In the genomic region with DNA sequence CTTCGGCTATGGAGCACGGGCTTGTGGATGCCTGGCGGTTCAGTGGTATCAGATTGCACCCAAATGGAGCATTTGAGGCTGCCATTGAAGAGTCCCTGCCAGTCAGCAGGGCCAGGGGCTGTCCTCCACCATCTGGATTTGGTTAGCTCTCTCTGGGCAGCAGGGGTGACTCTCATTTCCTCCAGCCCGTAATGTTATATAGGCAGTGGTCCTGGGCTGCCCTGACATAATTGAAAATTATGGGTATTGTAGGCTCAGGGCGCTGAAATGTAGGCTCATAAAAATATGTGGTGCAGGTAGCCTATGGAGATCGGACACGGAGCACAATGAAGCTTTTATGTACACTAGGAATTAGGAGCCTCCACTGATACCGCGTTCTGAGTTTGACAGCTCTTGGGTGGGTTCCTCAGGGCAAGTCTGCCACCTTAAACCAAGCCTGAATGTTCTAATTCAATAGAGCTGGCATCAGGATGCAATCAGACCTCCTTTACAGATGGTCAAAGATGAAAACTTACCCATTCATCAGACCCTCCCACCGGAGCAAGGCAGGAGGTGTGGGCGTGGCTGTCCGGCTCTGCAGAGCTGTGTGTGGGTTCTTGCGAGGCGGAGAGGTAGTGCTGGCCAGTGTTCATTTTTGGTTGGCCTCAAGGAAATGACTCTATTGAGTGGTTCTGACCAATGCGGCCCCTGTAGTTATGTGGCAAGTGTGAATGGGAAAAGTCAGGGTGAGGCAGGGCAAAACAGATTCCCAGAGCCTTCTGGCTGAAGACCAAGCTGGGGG, we compare ENCODE assay signal across 14 mouse cellular contexts.
DNase-seq lines count a peak whose midpoint lies in the region; ATAC-seq and TF ChIP-seq lines count a peak whose summit lies in the region.
"Had no signal": no experiment of that assay in that cellular context is flagged by ENCODE, and none has a peak within 500 bp of the region (broad histone marks: within the 10 kb centered on the region; RNA-seq: fewer than 3 reads in every experiment).

No protein-coding gene starts in this region.

- TF ChIP-seq POLR2A in kidney, adult 2 months (IDR thresholded peaks at IDR 0.05; ENCODE audit: low read depth, low read length): no peak

- no peak for ATAC-seq in forebrain, embryonic 13.5 days
- ATAC-seq in kidney, embryonic 14.5 days (ENCODE audit: low FRiP score, low TSS enrichment): peak; percentile 88
- peak; percentile 78 for ATAC-seq in embryonic facial prominence, embryonic 14.5 days (ENCODE audit: low read depth)
- ATAC-seq: liver, postnatal 0 days had no signal

- 65% methylated on average over 15 of the region's 15 CpGs for WGBS in forebrain, embryonic 10.5 days
- 80% methylated on average over 15 of the region's 15 CpGs for WGBS in forebrain, embryonic 13.5 days
- whole genome bisulfite sequencing in kidney, embryonic 14.5 days: 21% methylated on average over 15 of the region's 15 CpGs
- WGBS in kidney, adult 2 months: 67% methylated on average over 15 of the region's 15 CpGs
- WGBS in embryonic facial prominence, embryonic 14.5 days: 28% methylated on average over 15 of the region's 15 CpGs

- H3K9me3 ChIP-seq in forebrain, embryonic 10.5 days: no peaks in the 10 kb centered on the region
- H3K9me3 ChIP-seq in forebrain, embryonic 13.5 days (replicated peaks): no peaks in the 10 kb centered on the region
- no peaks in the 10 kb centered on the region for H3K9me3 ChIP-seq in kidney, embryonic 14.5 days (ENCODE audit: control insufficient read depth, low read length)
- no peaks in the 10 kb centered on the region for H3K9me3 ChIP-seq in embryonic facial prominence, embryonic 14.5 days (ENCODE audit: control insufficient read depth, low read length)

- no peak overlapping the region for H3K9ac ChIP-seq in forebrain, embryonic 13.5 days
- H3K9ac ChIP-seq in kidney, embryonic 14.5 days (ENCODE audit: low read depth, low read length): no peak overlapping the region
- no peak overlapping the region for H3K9ac ChIP-seq in embryonic facial prominence, embryonic 14.5 days (ENCODE audit: low read depth, low read length)
- H3K9ac ChIP-seq: liver, postnatal 0 days had no signal

- peak overlapping the region; percentile 51 for H3K27ac ChIP-seq in forebrain, embryonic 10.5 days
- H3K27ac ChIP-seq in forebrain, embryonic 13.5 days: no peak overlapping the region
- H3K27ac ChIP-seq in kidney, embryonic 14.5 days (ENCODE audit: low read depth, low read length): no peak overlapping the region
- H3K27ac ChIP-seq in kidney, adult 2 months (ENCODE audit: insufficient read depth, low read depth, low read length): no peak overlapping the region
- H3K27ac ChIP-seq in embryonic facial prominence, embryonic 14.5 days (replicated peaks; ENCODE audit: low read depth, low read length): peak overlapping the region; percentile 61

- H3K27me3 ChIP-seq in forebrain, embryonic 10.5 days (ENCODE audit: poor library complexity, severe bottlenecking): no peaks in the 10 kb centered on the region
- no peaks in the 10 kb centered on the region for H3K27me3 ChIP-seq in forebrain, embryonic 13.5 days
- H3K27me3 ChIP-seq in kidney, embryonic 14.5 days (ENCODE audit: control insufficient read depth, insufficient read depth, low read length): peaks cover 3% of the 10 kb centered on the region; the same call in 1 of the 2 replicates
- no peaks in the 10 kb centered on the region for H3K27me3 ChIP-seq in kidney, adult 2 months (replicated peaks; ENCODE audit: control insufficient read depth, insufficient read depth, low read length)
- no peaks in the 10 kb centered on the region for H3K27me3 ChIP-seq in embryonic facial prominence, embryonic 14.5 days (replicated peaks; ENCODE audit: control insufficient read depth, insufficient read depth, low read length)

- H3K4me3 ChIP-seq in forebrain, embryonic 10.5 days: no peak overlapping the region
- no peak overlapping the region for H3K4me3 ChIP-seq in forebrain, embryonic 13.5 days
- no peak overlapping the region for H3K4me3 ChIP-seq in kidney, embryonic 14.5 days (ENCODE audit: low read length)
- H3K4me3 ChIP-seq in kidney, adult 2 months (ENCODE audit: insufficient read depth, low read depth, low read length): no peak overlapping the region
- no peak overlapping the region for H3K4me3 ChIP-seq in embryonic facial prominence, embryonic 14.5 days (ENCODE audit: low read depth, low read length)

- no peak for TF ChIP-seq CTCF in kidney, adult 2 months (conservative IDR thresholded peaks at IDR 0.05; ENCODE audit: insufficient read depth, insufficient read length, low read depth, low read length)

- peaks cover 52% of the 10 kb centered on the region for H3K4me1 ChIP-seq in forebrain, embryonic 10.5 days
- H3K4me1 ChIP-seq in forebrain, embryonic 13.5 days: peaks cover 6% of the 10 kb centered on the region; the same call in 1 of the 2 replicates
- H3K4me1 ChIP-seq in kidney, embryonic 14.5 days (ENCODE audit: control insufficient read depth, insufficient read depth, low read length): peaks cover 11% of the 10 kb centered on the region
- H3K4me1 ChIP-seq in kidney, adult 2 months (ENCODE audit: control insufficient read depth, insufficient read depth, low read length): no peaks in the 10 kb centered on the region
- H3K4me1 ChIP-seq in embryonic facial prominence, embryonic 14.5 days (ENCODE audit: control insufficient read depth, insufficient read depth, low read length): peaks cover 36% of the 10 kb centered on the region

- DNase-seq in forebrain, embryonic 10.5 days (ENCODE audit: extremely low spot score, low spot score): peak; percentile 37
- no peak for DNase-seq in kidney, adult 2 months
- DNase-seq in embryonic facial prominence, embryonic 14.5 days (ENCODE audit: low spot score): peak; percentile 86
- peak; percentile 85 for DNase-seq in mesoderm, embryonic 11.5 days (ENCODE audit: low read depth, low spot score)
- no peak for DNase-seq in thymus, postnatal 4 days
- no peak for DNase-seq in layer of hippocampus, postnatal 36 days
- DNase-seq: adrenal gland, postnatal 25 days; cerebellum, adult 2 months; gastrocnemius, postnatal 36 days; heart, postnatal 36 days; kidney, postnatal 4 days; liver, postnatal 0 days had no signal

- peaks cover 32% of the 10 kb centered on the region for H3K36me3 ChIP-seq in forebrain, embryonic 10.5 days (replicated peaks)
- peaks cover 9% of the 10 kb centered on the region for H3K36me3 ChIP-seq in forebrain, embryonic 13.5 days (ENCODE audit: poor library complexity, severe bottlenecking)
- peaks cover 12% of the 10 kb centered on the region; the same call in 1 of the 2 replicates for H3K36me3 ChIP-seq in kidney, embryonic 14.5 days (ENCODE audit: control insufficient read depth, insufficient read depth, low read length)
- H3K36me3 ChIP-seq in kidney, adult 2 months (ENCODE audit: control insufficient read depth, insufficient read depth, low read length): no peaks in the 10 kb centered on the region
- peaks cover 26% of the 10 kb centered on the region for H3K36me3 ChIP-seq in embryonic facial prominence, embryonic 14.5 days (ENCODE audit: control insufficient read depth, insufficient read depth, low read length)

- H3K4me2 ChIP-seq in forebrain, embryonic 13.5 days: no peak overlapping the region
- H3K4me2 ChIP-seq in kidney, embryonic 14.5 days (replicated peaks; ENCODE audit: low read depth, low read length): 0 out of 2 replicates have a peak overlapping the region, but pooled peaks have one; percentile 19
- H3K4me2 ChIP-seq in embryonic facial prominence, embryonic 14.5 days (ENCODE audit: low read depth, low read length): peak overlapping the region; percentile 27

Comparison
In these comparisons a context has a peak if more than half of its experiments do, and no peak if none do; other contexts are left out.
1. H3K27ac ChIP-seq: peak in forebrain, embryonic 10.5 days (single experiment) and embryonic facial prominence, embryonic 14.5 days (single experiment); none in forebrain, embryonic 13.5 days (single experiment), kidney, embryonic 14.5 days (single experiment) and kidney, adult 2 months (single experiment).
2. DNase-seq: peak in forebrain, embryonic 10.5 days (single experiment), embryonic facial prominence, embryonic 14.5 days (single experiment) and mesoderm, embryonic 11.5 days (single experiment); none in kidney, adult 2 months (single experiment), thymus, postnatal 4 days (single experiment) and layer of hippocampus, postnatal 36 days (0 of 2).